Mouse (Mus musculus): ENCODE data around the gene Fkbp8.

Gene Fkbp8

GRCm38 (mm10) chr8:70555079-70555747 is 27.7 kb downstream of the Fkbp8 start:
- DNase-seq (ENCODE audit: extremely low spot score): no peak

DNA sequence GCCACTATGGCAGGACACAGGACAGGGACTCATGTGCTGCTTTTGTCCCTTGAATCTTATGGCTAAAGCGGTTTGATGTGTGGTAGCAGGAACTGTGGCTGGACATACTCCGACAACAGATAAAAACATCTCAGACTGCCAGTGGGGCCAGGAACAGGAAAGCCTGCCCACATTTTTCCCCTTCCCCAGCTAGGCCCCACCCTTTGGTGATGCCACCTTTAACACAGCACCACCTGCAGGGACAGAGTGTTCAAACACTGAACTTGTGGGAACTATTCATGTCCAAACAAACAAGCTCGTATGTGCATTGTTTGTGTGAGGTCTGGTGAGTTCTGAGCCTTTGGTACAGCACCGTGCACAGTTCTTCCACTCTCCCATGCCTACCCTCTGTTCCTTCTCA is 30.8 kb downstream of the Fkbp8 start:
- DNase-seq (ENCODE audit: extremely low spot score): no peak

DNA sequence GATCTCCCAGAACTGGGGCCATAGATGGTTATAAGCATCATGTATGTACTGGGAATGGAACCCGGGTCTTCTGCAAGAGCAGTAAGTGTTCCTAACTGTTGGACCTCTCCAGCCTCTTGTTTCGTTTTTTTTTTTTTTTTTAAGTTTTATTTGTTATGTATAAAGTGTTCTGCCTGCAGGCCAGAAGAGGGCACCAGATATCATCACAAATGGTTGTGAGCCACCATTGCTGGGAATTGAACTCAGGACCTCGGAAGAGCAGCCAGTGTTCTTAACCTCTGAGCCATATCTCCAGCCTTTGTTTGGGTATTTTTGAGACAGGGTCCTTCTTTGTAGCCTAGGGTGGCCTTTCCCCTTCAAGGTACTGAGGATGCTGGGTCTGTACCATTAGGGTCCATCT is 31.5 kb downstream of the Fkbp8 start:
- DNase-seq (ENCODE audit: extremely low spot score): no peak

GRCm38 (mm10) chr8:70560096-70560495 is 32.6 kb downstream of the Fkbp8 start:
- DNase-seq (ENCODE audit: extremely low spot score): no peak

DNA sequence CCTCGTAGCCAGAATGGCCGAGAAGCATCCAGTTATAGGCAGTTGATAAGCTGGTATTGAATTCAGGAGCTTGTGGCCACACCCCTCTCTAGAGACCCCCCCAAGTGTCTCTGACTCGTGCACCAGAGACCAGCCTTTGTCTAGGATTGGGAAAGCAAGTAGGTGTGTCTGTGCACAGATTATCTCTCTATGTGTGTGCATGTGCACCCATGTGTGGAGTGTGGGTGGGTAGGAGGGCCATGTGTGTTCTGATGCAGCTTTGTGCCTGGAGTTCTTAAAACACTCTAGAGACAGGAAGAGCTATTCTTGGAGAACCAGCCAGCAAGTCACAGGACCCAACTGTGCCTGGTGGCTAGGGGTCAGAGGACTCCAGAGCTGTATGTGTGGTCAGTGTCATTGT is 33.0 kb downstream of the Fkbp8 start:
- DNase-seq (ENCODE audit: extremely low spot score): no peak

GRCm38 (mm10) chr8:70561357-70561756 is 33.8 kb downstream of the Fkbp8 start:
- no peak for DNase-seq (ENCODE audit: extremely low spot score)

GRCm38 (mm10) chr8:70561809-70562535 is 34.4 kb downstream of the Fkbp8 start:
- DNase-seq (ENCODE audit: extremely low spot score): no peak

- no peak for DNase-seq (ENCODE audit: extremely low spot score)
Observed at GRCm38 (mm10) chr8:70562802-70563201, 35.3 kb downstream of the Fkbp8 start.

- no peak for DNase-seq (ENCODE audit: extremely low spot score)
Observed at GRCm38 (mm10) chr8:70563763-70564387, 36.4 kb downstream of the Fkbp8 start.

GRCm38 (mm10) chr8:70564696-70565235 is 37.2 kb downstream of the Fkbp8 start:
- DNase-seq (ENCODE audit: extremely low spot score): no peak

GRCm38 (mm10) chr8:70565561-70565960 is 38.0 kb downstream of the Fkbp8 start:
- DNase-seq (ENCODE audit: extremely low spot score): no peak

- no peak for DNase-seq (ENCODE audit: extremely low spot score)
Observed at GRCm38 (mm10) chr8:70570360-70570759, 42.8 kb downstream of the Fkbp8 start.

DNA sequence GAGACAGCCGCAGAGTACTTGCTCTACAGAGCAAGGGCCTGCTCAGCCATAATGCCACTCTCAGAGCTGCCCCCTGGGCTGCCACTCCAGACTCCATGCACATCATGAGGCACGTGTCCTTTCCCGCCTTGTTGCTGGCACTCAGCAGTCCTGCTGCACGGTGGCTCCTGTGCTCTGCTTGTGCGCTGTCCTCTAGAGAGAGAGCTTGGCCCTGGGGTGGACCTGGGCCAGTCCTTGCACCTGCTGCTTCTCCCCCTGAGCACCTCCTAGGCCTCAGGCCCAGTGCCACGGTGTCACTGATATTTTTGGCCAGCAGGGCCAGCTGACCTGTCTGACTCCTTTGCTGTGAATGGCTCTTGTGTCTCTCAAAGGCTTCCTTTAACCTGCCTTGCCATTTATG is 43.5 kb downstream of the Fkbp8 start:
- DNase-seq (ENCODE audit: extremely low spot score): no peak

- no peak for DNase-seq (ENCODE audit: extremely low spot score)
Observed at GRCm38 (mm10) chr8:70574302-70574701, 46.8 kb downstream of the Fkbp8 start.

DNA sequence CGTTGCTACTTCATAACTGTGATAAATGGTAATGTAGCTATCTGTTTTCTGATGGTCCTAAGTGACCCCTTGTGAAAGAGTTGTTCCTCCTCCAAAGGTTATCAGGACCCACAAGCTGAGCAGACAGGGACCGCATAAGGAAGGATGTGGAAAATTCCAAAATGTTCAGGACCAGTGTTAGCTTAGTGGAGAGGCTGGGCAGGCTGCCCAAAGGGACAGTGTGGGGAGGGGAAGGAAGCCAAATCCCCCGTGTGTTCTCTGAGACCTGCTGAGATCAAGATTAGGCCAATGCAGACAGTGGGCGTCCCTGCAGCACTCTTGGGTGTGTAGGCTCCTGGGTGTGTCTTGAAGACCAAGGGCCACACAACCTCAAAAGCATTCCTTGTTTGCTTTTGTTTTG is 47.4 kb downstream of the Fkbp8 start:
- no peak for DNase-seq (ENCODE audit: extremely low spot score)

GRCm38 (mm10) chr8:70577207-70577606 is 49.7 kb downstream of the Fkbp8 start:
- no peak for DNase-seq (ENCODE audit: extremely low spot score)

DNA sequence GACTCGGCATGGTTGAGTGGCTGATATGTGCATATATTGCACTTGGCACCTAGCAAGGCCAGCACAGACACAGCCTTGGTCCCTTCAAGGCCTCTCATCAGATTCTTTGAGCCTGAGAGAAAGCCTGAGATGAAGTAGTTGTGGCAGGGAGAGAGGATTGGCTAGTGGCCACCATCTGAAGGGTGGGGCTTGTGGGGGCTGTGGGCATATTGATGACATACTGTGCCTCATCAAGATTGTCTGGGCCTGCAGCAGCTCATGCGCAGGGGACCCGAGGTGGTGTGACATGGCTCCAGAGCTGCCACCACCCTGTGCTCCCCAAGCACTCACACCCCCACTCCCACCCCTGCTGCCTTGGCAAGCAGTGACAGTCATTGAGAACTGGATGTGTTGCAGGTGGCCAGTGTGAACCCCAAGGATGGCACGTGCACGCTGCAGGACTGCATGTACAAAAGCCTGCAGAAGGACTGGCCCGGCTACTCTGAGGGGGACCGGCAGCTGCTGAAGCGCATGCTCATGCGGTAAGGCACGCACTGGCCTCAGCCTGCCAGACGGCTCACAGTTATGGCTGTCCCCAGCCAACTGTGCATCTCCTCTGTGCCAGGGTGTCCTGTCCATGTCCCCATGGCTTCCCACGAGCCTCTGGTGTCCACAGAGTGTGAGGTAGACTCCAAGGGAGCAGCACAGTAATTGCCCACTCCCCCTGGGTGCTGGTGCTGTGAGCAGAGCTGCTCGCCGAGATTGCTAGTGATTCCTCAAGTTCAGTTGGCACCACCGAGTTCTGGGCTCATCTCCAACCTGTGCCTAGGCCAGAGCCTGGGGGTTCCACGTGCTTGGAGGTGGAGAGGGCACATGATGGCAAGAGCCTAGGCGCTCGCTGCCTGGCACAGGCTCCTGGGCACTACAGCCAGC is 56.2 kb downstream of the Fkbp8 start:
- no peak for DNase-seq (ENCODE audit: extremely low spot score)

DNA sequence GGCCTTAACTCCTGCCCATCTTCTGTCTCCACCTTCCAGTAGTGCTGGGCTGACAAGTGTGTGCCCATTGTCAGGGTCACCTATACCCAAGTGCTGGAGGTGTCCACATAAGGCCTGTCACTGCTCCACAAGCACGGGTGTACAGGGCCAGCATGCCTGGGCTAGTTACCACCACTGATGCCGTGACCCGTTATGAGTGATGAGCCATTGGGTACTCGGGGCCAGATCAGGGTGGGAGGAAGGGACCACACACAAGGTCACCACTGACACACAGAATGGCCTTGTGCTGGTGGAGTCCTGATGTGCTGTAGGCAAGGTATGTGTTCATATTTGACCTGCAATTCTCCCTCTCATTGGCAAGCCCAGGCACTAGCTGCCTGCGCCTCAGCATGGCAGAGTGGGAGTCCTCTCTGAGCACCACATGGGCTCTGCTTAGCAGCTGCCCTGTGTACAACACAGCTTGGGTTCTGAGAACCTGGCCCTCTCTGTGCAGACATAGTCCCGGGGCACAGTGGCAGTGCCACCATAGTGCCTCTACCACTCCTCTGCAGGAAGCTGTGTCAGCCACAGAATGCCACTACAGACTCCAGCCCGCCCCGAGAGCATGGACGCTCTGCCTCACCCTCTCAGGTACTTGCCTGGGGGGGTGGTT is 57.2 kb downstream of the Fkbp8 start:
- no peak for DNase-seq (ENCODE audit: extremely low spot score)
